Mouse (Mus musculus): Measurements from ENCODE around the gene Usp21.
"Not testable (repeated sequence)": the region's sequence is repeated elsewhere in the genome, so short reads cannot be mapped to it uniquely, and the experiment has no call there.

The Usp21 gene

GRCm38 (mm10) chr1:171245353-171245752, 42.4 kb downstream of the Usp21 start:
- no peak for DNase-seq (ENCODE audit: low spot score in 2 of 2)

GRCm38 (mm10) chr1:171241952-171242351, 45.8 kb downstream of the Usp21 start:
- not testable (repeated sequence) for DNase-seq (ENCODE audit: low spot score in 2 of 2)

GRCm38 (mm10) chr1:171240911-171241310, 46.9 kb downstream of the Usp21 start:
- no peak for DNase-seq (ENCODE audit: low spot score in 2 of 2)

DNA sequence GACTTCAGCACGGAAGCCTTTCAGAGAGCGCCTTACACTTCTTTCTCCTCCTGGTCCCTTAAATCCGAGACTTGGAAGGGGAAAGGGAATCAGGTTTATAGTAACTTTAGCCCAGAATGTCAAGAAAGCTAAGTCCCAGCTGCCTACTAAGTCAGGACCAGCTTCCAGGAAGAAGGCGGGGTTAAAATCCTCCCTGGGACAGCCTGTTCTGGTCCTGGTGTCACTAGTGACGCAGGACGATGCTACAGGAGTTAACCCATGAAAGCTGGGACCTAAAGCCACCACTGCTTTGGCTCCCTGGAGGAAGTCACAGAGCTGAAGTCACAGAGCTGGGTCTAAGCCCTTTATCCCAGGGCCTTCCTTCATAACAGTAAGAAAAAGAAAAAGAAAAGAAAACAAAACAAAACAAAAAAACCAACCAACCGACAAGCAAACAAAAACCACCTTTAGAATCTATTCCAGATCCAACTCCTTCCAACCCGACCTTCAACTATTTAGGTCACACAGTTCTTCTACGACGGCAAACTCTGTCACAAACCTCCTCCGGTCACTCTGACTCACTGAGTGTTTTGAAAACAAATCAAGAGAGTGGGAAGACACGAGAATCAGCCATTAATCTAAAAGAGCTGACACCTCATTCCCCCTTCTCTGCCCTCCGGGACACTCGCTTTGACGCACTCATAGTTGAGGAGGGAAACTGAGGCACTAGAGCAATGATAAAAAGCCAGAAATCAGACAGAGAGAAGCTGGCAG, 47.6 kb downstream of the Usp21 start:
- no peak for DNase-seq (ENCODE audit: low spot score in 2 of 2)

DNA sequence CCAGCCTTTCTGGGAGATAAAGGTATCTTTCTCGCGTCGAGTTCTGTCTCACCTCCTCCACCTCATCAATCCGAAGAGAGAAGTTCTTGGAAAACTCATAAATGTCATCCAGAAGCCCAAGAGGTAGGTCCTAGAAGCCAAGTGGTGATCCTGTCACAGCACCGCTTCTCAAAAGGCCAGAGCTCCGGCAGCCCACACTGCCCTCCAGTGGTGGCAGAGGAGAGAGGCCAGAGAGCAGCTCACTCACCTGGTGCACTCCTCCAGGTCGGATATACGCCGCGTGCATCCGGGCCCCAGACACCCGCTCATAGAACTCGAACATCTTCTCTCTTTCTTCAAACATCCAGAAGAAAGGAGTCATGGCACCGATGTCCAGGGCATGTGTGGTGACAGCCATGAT, 49.3 kb downstream of the Usp21 start:
- DNase-seq (ENCODE audit: low spot score in 2 of 2), result peak in 1 of 2 experiments; percentile 55

DNA sequence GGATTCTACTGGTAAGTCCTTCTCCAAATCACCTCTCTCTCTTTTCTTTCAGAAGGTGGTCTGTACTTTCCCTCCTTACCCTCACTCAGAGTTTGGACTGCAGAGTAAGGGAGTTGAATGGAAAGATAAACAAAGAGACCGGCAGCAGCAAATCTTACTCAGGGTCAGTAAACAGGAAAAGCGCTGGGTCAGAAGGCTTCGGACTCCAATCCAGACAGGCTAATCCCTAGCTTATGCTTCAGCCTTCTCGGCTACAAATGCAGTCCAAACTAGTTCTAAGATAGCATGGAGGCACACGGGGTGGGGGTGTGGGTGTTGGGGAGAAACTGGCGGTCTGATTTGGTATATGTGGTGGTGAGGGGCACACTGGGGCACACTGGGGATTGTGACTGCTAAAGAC, 50.4 kb downstream of the Usp21 start:
- no peak for DNase-seq (ENCODE audit: low spot score in 2 of 2)

- no peak for DNase-seq (ENCODE audit: low spot score in 2 of 2)
Observed at GRCm38 (mm10) chr1:171235791-171236190, 52.0 kb downstream of the Usp21 start.

GRCm38 (mm10) chr1:171234538-171234937, 53.3 kb downstream of the Usp21 start:
- no peak for DNase-seq (ENCODE audit: low spot score in 2 of 2)

DNA sequence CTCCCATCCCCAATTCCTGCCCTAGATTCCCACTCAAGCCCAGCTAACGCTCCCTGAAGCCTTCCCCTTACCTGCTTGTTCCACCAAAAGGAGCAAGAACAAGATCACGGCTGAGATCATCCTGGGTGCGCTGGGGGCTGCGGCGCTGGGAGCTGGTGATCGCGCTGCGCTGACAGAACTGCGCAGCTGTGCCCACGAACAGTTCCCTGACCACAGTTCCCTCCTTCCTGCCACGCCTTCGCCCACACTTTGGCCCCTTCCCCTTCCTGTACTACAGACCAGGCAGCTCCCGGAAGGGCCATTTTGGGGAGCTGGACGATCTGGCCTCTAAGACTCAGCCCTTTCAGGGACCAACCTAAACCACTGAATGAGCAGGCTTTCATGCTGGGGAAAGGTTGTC, 53.7 kb downstream of the Usp21 start, which contains the start of gene Fcer1g:
Gene Fcer1g (minus strand): TSS at position 240 of the 400 bp plus-strand sequence.
- DNase-seq (ENCODE audit: low spot score in 2 of 2), result no peak

DNA sequence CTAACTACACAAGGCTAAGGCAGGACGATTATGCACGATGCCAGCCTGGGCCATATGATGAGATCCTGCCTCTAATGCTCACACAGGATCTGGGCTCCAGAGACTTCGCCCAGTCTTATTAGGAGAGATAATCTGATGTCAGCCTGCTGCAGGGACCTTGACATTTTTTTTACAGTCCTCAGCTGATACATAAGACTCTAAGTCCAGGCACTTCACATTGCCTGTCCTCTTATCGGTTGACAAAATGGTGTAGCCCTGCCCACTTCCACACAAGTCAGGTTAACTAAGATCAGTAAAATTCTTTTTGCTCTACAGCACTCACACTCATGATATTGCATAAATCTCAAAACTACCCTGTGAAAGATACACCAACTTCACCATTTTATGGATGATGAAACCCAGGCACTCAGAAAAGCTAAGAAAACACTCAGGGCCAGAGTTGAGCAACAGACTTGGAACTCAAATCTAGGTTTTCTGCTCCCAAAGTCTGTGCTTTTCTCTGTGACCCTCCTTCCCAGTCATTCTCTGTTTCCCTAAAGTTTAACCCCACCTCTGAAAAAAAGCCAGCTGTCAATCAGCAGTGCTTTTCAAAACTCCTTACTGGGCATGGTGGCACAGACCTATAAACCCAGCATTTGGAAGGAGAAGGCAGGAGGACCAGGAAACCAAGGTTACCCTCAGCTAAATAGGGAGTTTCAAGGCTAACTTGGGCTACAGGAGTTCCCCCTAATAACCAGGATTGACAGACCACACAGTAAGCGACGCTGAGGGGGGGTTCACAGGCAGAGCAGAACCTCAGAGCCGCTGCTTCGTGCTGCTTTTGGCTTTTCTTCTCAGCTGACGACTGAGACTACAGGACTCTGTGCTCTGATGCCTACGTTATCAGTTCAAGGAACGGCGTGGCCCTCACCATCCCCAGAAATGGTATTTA, 54.7 kb downstream of the Usp21 start:
- DNase-seq (ENCODE audit: low spot score in 2 of 2), result no peak

GRCm38 (mm10) chr1:171232348-171232747, 55.4 kb downstream of the Usp21 start:
- DNase-seq (ENCODE audit: low spot score in 2 of 2), result no peak

Data from spleen, postnatal 14 days (tissue).